In the genomic region with DNA sequence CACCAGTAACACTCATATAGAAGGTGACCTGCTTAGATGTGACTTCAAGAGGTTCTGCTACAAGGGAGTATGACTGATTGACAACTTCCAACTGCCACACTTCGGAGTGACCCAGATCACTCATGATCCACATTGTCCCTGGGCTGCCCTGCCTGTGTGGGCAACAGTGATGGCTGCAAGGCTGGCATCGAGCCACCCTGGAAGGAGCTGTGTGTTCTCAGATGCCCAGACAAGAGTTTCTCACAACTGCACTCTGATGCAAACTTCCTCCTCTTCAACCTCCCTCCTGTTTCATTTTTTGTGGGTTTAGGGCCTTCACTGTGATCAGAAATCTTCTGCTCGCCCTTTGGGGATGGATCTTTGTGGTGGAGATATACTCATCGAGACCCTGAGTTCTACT, we compare ENCODE assay signal across 24 mouse cellular contexts. TPM values are rescaled to one million over a fixed set of nuclear protein-coding genes. Genes with fewer than 3 reads are reported as not detected.
DNase-seq lines count a peak whose midpoint lies in the region; ATAC-seq lines count a peak whose summit lies in the region.
"Had no signal": no experiment of that assay in that cellular context is flagged by ENCODE, and none has a peak within 500 bp of the region (broad histone marks: within the 10 kb centered on the region; RNA-seq: fewer than 3 reads in every experiment).

No protein-coding gene starts in this region.

- H3K36me3 ChIP-seq in megakaryocyte, embryonic 14.5 days (replicated peaks; ENCODE audit: low read length), result no peaks in the 10 kb centered on the region
- H3K36me3 ChIP-seq: embryonic facial prominence, embryonic 15.5 days; forebrain, embryonic 10.5 days; forebrain, embryonic 15.5 days; G1E; heart, embryonic 12.5 days; hindbrain, embryonic 12.5 days had no signal

- intact Hi-C loops in heart, postnatal 14 days (cut with DNase I), result no loop called here

- H3K4me3 ChIP-seq in megakaryocyte, embryonic 14.5 days (replicated peaks), result peak overlapping the region; percentile 26
- H3K4me3 ChIP-seq: embryonic facial prominence, embryonic 15.5 days; erythroblast, embryonic 14.5 days; forebrain, embryonic 10.5 days; forebrain, embryonic 15.5 days; heart, adult 2 months; heart, embryonic 12.5 days; hindbrain, embryonic 12.5 days had no signal

- DNase-seq in urinary bladder, postnatal 14 days (ENCODE audit: low spot score), result peak; percentile 9
- no peak for DNase-seq in urinary bladder, adult 18-20 months (ENCODE audit: low spot score in 2 of 2)
- DNase-seq in heart, postnatal 14 days, result no peak
- no peak for DNase-seq in gastrocnemius, postnatal 4 days (ENCODE audit: low spot score in 2 of 2)
- DNase-seq: adrenal gland, postnatal 10 days; B cell, adult 2 months; cerebellum, adult 11-12 months; cerebellum, adult 9-11 months; embryo, embryonic 11 days; gastrocnemius, postnatal 36 days; heart, adult 2 months; heart, postnatal 36 days had no signal

- no peaks in the 10 kb centered on the region for H3K9me3 ChIP-seq in megakaryocyte, embryonic 14.5 days
- H3K9me3 ChIP-seq: embryonic facial prominence, embryonic 15.5 days; forebrain, embryonic 10.5 days; forebrain, embryonic 15.5 days; G1E; heart, embryonic 12.5 days; hindbrain, embryonic 12.5 days had no signal

- no peaks in the 10 kb centered on the region for H3K27me3 ChIP-seq in megakaryocyte, embryonic 14.5 days (replicated peaks)
- H3K27me3 ChIP-seq: embryonic facial prominence, embryonic 15.5 days; forebrain, embryonic 15.5 days; heart, embryonic 12.5 days; hindbrain, embryonic 12.5 days had no signal

- H3K4me1 ChIP-seq in megakaryocyte, embryonic 14.5 days, result peaks cover 19% of the 10 kb centered on the region
- H3K4me1 ChIP-seq: embryonic facial prominence, embryonic 15.5 days; forebrain, embryonic 10.5 days; forebrain, embryonic 15.5 days; heart, embryonic 12.5 days; hindbrain, embryonic 12.5 days had no signal

- ATAC-seq in common myeloid progenitor, adult 5-6 weeks (replicated peaks; ENCODE audit: low read depth, poor library complexity, severe bottlenecking), result peak; percentile 83
- ATAC-seq: forebrain, embryonic 15.5 days; hindbrain, embryonic 16.5 days; inflammation-experienced regulatory T-cells, adult 6 months had no signal

RNA-seq across cellular contexts. Expression of a gene that starts 28.2 kb away (rescaled TPM):
- not detected in 2 replicates for total RNA-seq in common myeloid progenitor, adult 5-6 weeks (2017)
- polyA plus RNA-seq in megakaryocyte, embryonic 14.5 days (2012; ENCODE audit: insufficient read depth, low replicate concordance), result not detected in 2 replicates
- 10 to 100 TPM; 32.7 to 35.9 TPM for total RNA-seq in heart, postnatal 14 days (2021)
- total RNA-seq in gastrocnemius, postnatal 4 days (2021), result 10 to 100 TPM; 31.9 to 32.8 TPM
- total RNA-seq: G1E had no signal
- polyA plus RNA-seq: CD4-positive, CD25-positive, alpha-beta regulatory T cell, adult 4 months; G1E; inflammation-experienced regulatory T-cells, adult 6 months had no signal

RNA-seq across cellular contexts. Expression of a gene that starts 57.5 kb away (rescaled TPM):
- total RNA-seq in common myeloid progenitor, adult 5-6 weeks (2017), result 103 and 114 TPM in 2 replicates
- 64.1 and 457 TPM in 2 replicates for polyA plus RNA-seq in megakaryocyte, embryonic 14.5 days (2012; ENCODE audit: insufficient read depth, low replicate concordance)
- total RNA-seq in heart, postnatal 14 days (2021), result 100 to 1,000 TPM; 116 to 119 TPM
- total RNA-seq in gastrocnemius, postnatal 4 days (2021), result 10 to 100 TPM; 76.8 to 84.5 TPM

Comparison
In these comparisons a context has a peak if more than half of its experiments do, and no peak if none do; other contexts are left out.
1. RNA of a gene that starts 28.2 kb away (total RNA-seq): 32.7 to 35.9 TPM in heart, postnatal 14 days and 31.9 to 32.8 TPM in gastrocnemius, postnatal 4 days; not detected in common myeloid progenitor, adult 5-6 weeks; every median in the first group is over 10 times any median in the second.